Mouse (Mus musculus) lung, embryonic 16.5 days (tissue): ENCODE measurements around the gene Ezr. TPM values are rescaled to one million over a fixed set of nuclear protein-coding genes. Genes with fewer than 3 reads are reported as not detected.
A peak's percentile ranks its signal among the peaks of the same experiment; 100 is the strongest.
"Not testable (repeated sequence)": the region's sequence is repeated elsewhere in the genome, so short reads cannot be mapped to it uniquely, and the experiment has no call there.

Experiments used
- ATAC-seq: fragments of 200-750 bp; cut with Nextera tagmentation; 2 replicates; pipeline ENCODE4 v1.8.0; 2017; ENCODE audit warnings: low read depth, mild to moderate bottlenecking, moderate library complexity
- H3K27ac ChIP-seq: fragments of 300-500 bp; sonication (generic); 2 replicates; pipeline ENCODE4 v1.5.1; 2014; ENCODE audit warnings: mild to moderate bottlenecking, control low read depth, low read length
- H3K27me3 ChIP-seq: fragments of 300-500 bp; sonication (generic); 2 replicates; pipeline ENCODE4 v1.6.1; 2014; ENCODE audit warnings: low read depth, low read length, mixed read lengths; ENCODE audit not compliant: control insufficient read depth, insufficient read depth
- H3K36me3 ChIP-seq: fragments of 300-500 bp; sonication (generic); 2 replicates; pipeline ENCODE4 v1.6.1; 2014; ENCODE audit warnings: low read length; ENCODE audit not compliant: control insufficient read depth, insufficient read depth
- H3K4me1 ChIP-seq: fragments of 300-500 bp; sonication (generic); replicated peaks from 2 replicates; pipeline ENCODE4 v1.6.1; 2014; ENCODE audit warnings: low read length, mixed read lengths; ENCODE audit not compliant: control insufficient read depth, insufficient read depth
- H3K4me2 ChIP-seq: fragments of 300-500 bp; sonication (generic); 2 replicates; pipeline ENCODE4 v1.6.1; 2014; ENCODE audit warnings: low read depth, low read length, control low read depth
- H3K4me3 ChIP-seq: fragments of 300-500 bp; sonication (generic); 2 replicates; pipeline ENCODE4 v1.5.1; 2014; ENCODE audit warnings: mild to moderate bottlenecking, low read length, control low read depth
- H3K9ac ChIP-seq: fragments of 300-500 bp; sonication (generic); 2 replicates; pipeline ENCODE4 v1.6.1; 2014; ENCODE audit warnings: low read length, control low read depth
- H3K9me3 ChIP-seq: fragments of 300-500 bp; sonication (generic); 2 replicates; pipeline ENCODE4 v1.6.1; 2016; ENCODE audit warnings: low read length; ENCODE audit not compliant: control insufficient read depth
- WGBS: fragments of 180-500 bp; shearing (Covaris S2); extraction: QIAGEN DNeasy Blood & Tissue Kit; methylation state at CpG from one replicate; pipeline ENCODE4 v1.1.7; 2014; 5-methylcytosine and 5-hydroxymethylcytosine counted together
- polyA plus RNA-seq: library from polyadenylated mRNA; unstranded; fragments of >200 nt; fragmentation: Nextera tagmentation; extraction: Ambion mirVana; gene quantifications from 2 replicates; pipeline ENCODE4 v1.2.1, GENCODE M21; 2015

Gene Ezr
- polyA plus RNA-seq, 1 experiment from 2014 or later, result 154 TPM

- not testable (repeated sequence) for H3K9ac ChIP-seq, H3K4me2 ChIP-seq, H3K36me3 ChIP-seq, H3K4me3 ChIP-seq, H3K27ac ChIP-seq, H3K4me1 ChIP-seq, H3K27me3 ChIP-seq, H3K9me3 ChIP-seq
- WGBS, result 35% methylated on average over 3 of the region's 4 CpGs
- ATAC-seq, result peak; percentile 73; the same call in 1 of the 2 replicates
Measured at GRCm38 (mm10) chr17:6697224-6697775, 85.3 kb downstream of the Ezr start.

GRCm38 (mm10) chr17:6696521-6696920 lies 86.1 kb downstream of the Ezr start:
- not testable (repeated sequence) for H3K27me3 ChIP-seq, H3K9me3 ChIP-seq, H3K36me3 ChIP-seq, H3K4me1 ChIP-seq, H3K27ac ChIP-seq, H3K9ac ChIP-seq, H3K4me2 ChIP-seq, H3K4me3 ChIP-seq
- peak; percentile 13; the same call in 1 of the 2 replicates for ATAC-seq
- 41% methylated on average over 8 of the region's 8 CpGs for WGBS

- H3K9me3 ChIP-seq, H3K36me3 ChIP-seq, H3K4me1 ChIP-seq, ATAC-seq, H3K27ac ChIP-seq, H3K4me3 ChIP-seq, H3K27me3 ChIP-seq, H3K4me2 ChIP-seq, H3K9ac ChIP-seq: not testable (repeated sequence)
- 67% methylated on average over 9 of the region's 9 CpGs for WGBS
Measured at GRCm38 (mm10) chr17:6695712-6696111, 86.9 kb downstream of the Ezr start.

GRCm38 (mm10) chr17:6691596-6691995 lies 91.0 kb downstream of the Ezr start:
- H3K4me1 ChIP-seq, H3K4me3 ChIP-seq, H3K4me2 ChIP-seq, ATAC-seq, H3K27ac ChIP-seq, H3K27me3 ChIP-seq, H3K9ac ChIP-seq, H3K36me3 ChIP-seq, H3K9me3 ChIP-seq: not testable (repeated sequence)
- 5% methylated on average over 2 of the region's 2 CpGs for WGBS

GRCm38 (mm10) chr17:6689344-6689743 lies 93.2 kb downstream of the Ezr start:
- not testable (repeated sequence) for ATAC-seq, H3K4me2 ChIP-seq, H3K9me3 ChIP-seq, H3K4me3 ChIP-seq, H3K36me3 ChIP-seq, H3K27me3 ChIP-seq, H3K4me1 ChIP-seq, H3K27ac ChIP-seq, H3K9ac ChIP-seq
- 85% methylated on average over 3 of the region's 4 CpGs for WGBS

Other genes starting within 250 kb of the Ezr start
- 36.8 and 46.7 TPM in 2 replicates for gene Dynlt1c, start 181.1 kb downstream of the Ezr start, polyA plus RNA-seq
- 258 and 269 TPM in 2 replicates for gene Dynlt1f, start 126.9 kb downstream of the Ezr start, polyA plus RNA-seq
- gene Sytl3, start 123.7 kb downstream of the Ezr start, polyA plus RNA-seq, result 0.90 and 1.2 TPM in 2 replicates
- gene Rsph3b, start 165.9 kb upstream of the Ezr start, polyA plus RNA-seq, result 48.9 TPM in 2 replicates
- gene Tagap1, start 178.4 kb upstream of the Ezr start, polyA plus RNA-seq, result 51.3 and 52.5 TPM in 2 replicates
- gene Rnaset2b, start 187.8 kb upstream of the Ezr start, polyA plus RNA-seq, result 287 and 340 TPM in 2 replicates
- gene Gm49721, start 196.1 kb upstream of the Ezr start, polyA plus RNA-seq, result 0.33 and 0.52 TPM in 2 replicates
- gene Gm1604a, start 242.8 kb upstream of the Ezr start, polyA plus RNA-seq, result not detected in 2 replicates